Mouse (Mus musculus) liver (tissue): ENCODE measurements at regions not wholly inside any gene's neighbourhood (a gene's known extent, or its start where the extent isn't known, plus 50 kb on each side); places are given as distances from the start of the nearest gene placed in this dataset.

Experiments used
- DNase-seq: peaks from one replicate; pipeline ENCODE4 v3.0.0-alpha.2; 2020; ENCODE audit warnings: mixed read lengths

DNA sequence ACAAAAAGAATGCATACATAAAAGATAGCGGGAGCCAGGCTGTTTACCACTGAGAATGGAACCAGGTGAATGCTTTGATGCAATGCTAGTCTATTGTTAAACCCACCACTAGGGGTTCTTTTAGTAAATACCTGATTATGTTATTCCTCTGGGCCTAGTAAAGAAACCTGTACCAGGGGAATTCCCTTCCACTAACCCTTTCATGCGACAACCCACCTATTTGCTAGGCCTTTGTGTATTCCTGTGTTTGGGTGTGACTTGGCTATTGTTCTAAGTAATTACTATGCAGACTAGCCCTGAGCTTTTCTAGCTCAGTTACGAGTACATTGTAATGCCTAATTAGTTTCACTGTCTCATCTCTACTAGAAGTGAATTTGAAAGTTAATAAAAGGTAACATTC, 95.9 kb upstream of the 1700066M21Rik start:
- DNase-seq, result no peak

DNA sequence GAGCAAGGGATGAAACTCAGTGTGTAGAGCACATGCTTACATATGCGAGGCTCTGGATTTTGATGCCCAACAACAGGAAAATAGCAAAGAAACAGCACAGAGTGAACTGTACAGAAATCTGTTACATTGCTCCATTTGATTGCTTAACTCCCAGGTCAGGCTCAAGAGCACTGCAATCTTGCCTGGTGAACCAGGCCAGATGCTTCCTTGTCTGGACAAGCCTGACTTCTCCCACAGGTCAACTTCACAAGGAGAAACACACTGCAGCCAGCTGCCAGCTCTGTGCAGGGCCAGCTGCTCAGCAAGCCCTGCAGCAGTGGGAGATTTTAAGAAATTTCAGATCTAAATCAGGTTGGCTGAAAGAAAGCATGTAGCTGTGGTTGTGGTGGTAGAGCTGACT, 81.2 kb upstream of the 1700066M21Rik start:
- DNase-seq, result no peak

DNA sequence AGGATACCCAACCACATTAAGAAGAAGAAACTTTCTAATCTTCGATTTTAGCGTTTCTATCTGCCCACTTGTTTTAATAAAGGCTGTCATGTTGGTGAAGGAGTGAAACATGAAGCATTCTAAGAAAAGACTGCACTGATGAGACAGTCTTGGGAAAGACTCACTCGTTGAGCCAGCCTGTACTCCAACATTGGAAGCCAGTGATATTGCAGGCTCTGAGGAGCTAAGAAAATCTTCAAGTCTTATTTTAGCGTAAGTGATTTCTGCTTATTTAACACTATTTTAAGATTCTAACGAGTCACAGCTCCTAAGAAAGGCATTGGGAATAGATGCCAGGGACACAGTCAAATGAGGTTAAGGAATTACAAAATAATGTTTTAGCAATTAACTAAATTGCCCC, 78.9 kb upstream of the 1700066M21Rik start:
- no peak for DNase-seq

DNA sequence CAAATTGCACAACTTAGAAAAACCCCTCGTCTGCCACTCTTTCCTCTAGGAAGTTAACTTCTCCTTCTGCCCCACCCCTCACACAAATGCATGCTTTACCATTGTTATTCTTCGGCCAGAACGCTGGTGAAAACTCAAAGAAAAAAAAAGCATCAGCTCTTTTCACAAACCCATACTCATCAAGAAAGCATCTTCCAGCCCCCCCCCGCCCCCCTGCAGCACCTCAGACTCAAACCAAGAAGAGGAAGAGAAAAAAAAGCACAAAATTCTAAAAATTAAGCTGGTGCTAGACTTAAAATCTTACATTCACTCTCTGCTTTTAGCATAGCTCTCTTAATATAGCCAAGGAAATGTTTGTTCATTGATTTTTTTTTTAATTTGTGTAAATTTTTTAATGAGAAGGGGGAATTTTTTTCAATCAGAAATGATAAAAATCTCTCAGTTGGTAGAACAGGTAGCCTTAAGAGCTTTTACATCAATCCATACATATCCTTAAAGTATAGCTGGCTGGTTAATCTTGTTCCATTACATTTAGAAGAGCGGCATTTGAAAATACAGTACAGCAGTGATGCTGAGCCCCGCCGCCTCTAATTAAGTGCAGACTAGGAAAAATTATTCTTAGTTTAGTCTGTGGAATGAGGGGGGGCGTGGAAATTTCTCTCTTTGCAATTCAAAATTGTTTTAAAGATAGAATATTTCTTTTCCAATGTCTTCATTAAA, 76.0 kb upstream of the 1700066M21Rik start:
- DNase-seq, result no peak

DNA sequence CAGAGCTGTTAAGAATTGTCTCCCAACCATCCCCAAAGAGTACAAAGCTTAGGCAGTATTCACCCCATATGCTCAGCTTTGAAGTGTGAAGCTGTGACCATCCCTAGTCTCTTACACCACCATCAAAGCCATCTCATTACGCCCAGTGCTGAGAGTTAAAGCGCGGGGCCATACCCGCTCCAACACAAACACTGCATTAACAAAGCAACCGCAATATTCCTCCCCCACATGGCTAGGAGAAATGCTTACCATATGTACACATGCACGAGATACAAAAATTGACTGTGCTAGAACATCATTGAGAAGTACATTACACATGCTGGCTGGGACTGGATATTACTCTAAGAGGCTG, 75.5 kb upstream of the 1700066M21Rik start:
- DNase-seq, result no peak

DNA sequence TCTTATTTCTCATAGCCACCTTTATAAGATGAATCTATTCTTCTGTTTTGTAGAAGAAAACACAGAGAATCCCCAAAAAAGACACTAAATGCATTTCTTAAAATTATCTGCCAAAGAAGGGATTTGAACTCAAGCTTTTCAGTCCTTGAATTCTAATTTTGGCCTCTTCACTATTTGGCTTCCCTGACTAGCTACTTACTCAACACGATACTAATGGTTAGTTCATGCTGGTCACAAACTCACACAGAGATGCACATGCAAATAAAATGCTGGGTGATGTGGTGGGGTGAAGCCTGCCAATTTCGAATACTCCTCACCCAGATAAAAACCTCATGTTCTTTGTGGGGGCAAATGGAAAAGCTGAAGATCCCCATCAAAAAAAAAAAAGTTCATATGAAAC, 72.7 kb upstream of the 1700066M21Rik start:
- no peak for DNase-seq

DNA sequence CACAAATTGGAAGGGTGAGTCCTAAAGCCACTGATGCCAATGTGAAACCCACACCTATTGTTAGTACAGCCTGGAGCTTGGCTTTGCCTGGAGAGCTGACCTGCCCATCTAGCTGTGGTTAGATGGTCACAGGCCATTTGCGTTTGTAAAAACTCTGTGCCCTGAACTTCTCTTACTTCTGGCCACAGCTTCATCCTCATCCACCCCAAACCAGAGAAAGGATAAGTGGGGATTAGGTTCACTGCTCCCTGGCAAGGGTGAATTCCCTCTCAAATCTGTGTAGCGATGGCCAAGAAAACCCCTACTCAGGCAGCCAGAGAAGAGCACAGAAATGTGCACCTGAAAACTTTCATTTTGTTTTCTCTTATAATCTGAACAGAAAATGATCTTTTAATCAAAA, 54.9 kb upstream of the 1700066M21Rik start:
- no peak for DNase-seq

DNA sequence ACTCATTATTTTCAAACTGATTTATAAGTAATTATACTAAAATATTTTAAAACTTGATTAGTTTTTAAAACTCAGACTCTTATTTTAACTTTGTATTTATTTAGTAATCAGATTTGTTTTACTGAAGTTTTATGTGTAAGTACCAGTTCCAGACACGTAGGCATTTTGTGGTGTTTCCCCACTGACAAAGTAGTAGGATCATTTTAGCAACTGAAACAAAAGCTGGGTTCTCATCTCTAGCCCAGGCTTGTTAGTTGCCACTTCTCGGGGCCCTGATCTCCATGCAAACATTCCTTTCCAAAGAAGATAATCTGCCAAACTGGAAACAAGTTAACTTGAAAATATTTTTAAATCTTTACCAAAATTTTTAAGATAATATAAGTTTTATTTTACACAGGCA, 54.3 kb upstream of the 1700066M21Rik start:
- DNase-seq, result no peak

DNA sequence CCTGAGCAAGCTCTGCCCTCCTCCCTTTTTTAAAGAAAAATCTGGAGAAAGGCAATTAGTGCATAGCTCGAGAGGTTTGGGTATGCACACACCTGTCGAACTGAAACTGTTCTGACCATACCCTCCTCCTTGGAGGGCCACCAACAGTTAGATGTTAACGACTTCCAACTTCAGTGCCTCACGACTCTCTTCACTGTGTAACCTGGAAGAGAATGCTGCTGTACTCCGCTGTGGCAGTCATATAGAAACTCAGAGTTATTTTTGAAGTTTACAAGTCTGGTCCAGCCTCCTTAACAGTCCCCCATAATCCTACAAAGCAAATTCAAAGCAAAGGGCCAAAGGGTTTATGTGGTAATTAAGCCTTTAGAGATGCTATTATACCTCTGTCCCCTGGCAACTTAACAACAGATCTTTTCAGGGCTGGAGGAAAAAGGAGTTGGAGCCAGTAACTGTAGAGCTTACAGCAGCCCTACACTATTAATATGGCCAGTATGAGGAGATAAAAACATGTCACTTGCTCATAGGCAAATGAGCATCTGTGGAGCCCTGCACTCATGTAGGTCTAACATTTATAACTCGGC, 51.7 kb upstream of the 1700066M21Rik start:
- DNase-seq, result no peak
